Mouse (Mus musculus) G1E (cell line): Measurements from ENCODE around the gene Ccdc78. TPM values are rescaled to one million over a fixed set of nuclear protein-coding genes. Genes with fewer than 3 reads are reported as not detected.
A peak's percentile ranks its signal among the peaks of the same experiment; 100 is the strongest.

Experiments
- ATAC-seq: 2 replicates; pipeline ENCODE4 v1.8.0; 2016; ENCODE audit warnings: mild to moderate bottlenecking; ENCODE audit not compliant: insufficient number of reproducible peaks, poor library complexity, low FRiP score, severe bottlenecking; ENCODE audit errors: extremely low read depth
- DNase-seq: peaks from one replicate; pipeline ENCODE4 v3.0.0; 2012; ENCODE audit warnings: low spot score
- H3K27me3 ChIP-seq: 2 replicates; pipeline ENCODE4 v1.6.1; 2012; ENCODE audit warnings: mild to moderate bottlenecking, low read length, inconsistent platforms; ENCODE audit not compliant: insufficient read depth
- H3K36me3 ChIP-seq: replicated peaks from 2 replicates; pipeline ENCODE3; 2012; ENCODE audit warnings: mild to moderate bottlenecking, inconsistent platforms
- H3K4me1 ChIP-seq: 2 replicates; pipeline ENCODE4 v1.6.1; 2012; ENCODE audit warnings: low read depth, low read length, inconsistent platforms, mixed read lengths; ENCODE audit not compliant: insufficient read depth
- H3K4me3 ChIP-seq: 2 replicates; pipeline ENCODE4 v1.5.1; 2012; ENCODE audit warnings: low read depth, mild to moderate bottlenecking, inconsistent platforms, low read length, moderate library complexity, mixed read lengths
- H3K9me3 ChIP-seq: replicated peaks from 2 replicates; pipeline ENCODE4 v1.6.1; 2012; ENCODE audit warnings: inconsistent platforms
- CTCF ChIP-seq: IDR thresholded peaks from 2 replicates; pipeline ENCODE4 v1.5.1; 2012; ENCODE audit warnings: low read depth, low read length, inconsistent platforms, mixed read lengths
- GATA1 ChIP-seq: IDR thresholded peaks from 2 replicates; pipeline ENCODE4 v1.6.1; 2012; ENCODE audit warnings: borderline replicate concordance, low read length, inconsistent platforms, mixed read lengths
- GATA2 ChIP-seq: IDR thresholded peaks from 2 replicates; pipeline ENCODE4 v1.6.1; 2012; ENCODE audit warnings: low read depth, low read length, inconsistent platforms, borderline replicate concordance
- POLR2AphosphoS5 ChIP-seq: IDR thresholded peaks from 2 replicates; pipeline ENCODE4 v1.6.1; 2012; ENCODE audit warnings: low read depth, low read length, inconsistent platforms; ENCODE audit not compliant: insufficient replicate concordance
- TAL1 ChIP-seq: conservative IDR thresholded peaks from 2 replicates; pipeline ENCODE4 v1.6.1; 2012; ENCODE audit warnings: low read depth, low read length, inconsistent platforms, mixed read lengths
- polyA plus RNA-seq: library from polyadenylated mRNA; stranded (reverse); fragments of >175 nt; gene quantifications from 2 replicates; pipeline ENCODE4 v1.2.3, GENCODE M21; 2012
- total RNA-seq, 2 experiments: library from RNA; stranded (forward) in 1 of 2; stranded (reverse) in 1 of 2; fragments of 200-1000 nt in 1 of 2; fragments of >200 nt in 1 of 2; fragmentation: Nextera tagmentation in 1 of 2; gene quantifications; 2 replicates each; pipeline ENCODE4 v1.2.3; 2014 to 2017

The Ccdc78 gene
- total and polyA plus RNA-seq, 3 experiments = 0.05 to 0.22 TPM; not detected in 1

DNA sequence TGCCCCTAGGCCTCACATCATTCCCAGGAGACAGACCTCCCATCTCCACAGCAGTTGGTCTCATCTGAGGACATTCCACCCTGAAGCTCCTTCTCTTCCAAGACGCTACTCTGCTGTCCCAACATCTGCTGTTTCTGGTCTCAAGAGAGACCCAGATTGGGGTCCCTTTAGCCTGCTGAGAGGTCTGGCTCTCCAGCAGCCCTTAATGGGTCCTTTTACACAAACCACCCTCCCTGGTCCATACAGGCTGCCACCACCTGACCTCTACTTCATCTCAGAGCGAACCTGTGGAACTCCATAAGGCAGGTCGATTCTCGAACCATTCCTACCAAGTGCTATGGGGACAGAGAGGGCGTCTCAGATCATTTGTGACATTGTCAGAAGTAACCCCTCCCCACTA, 21.6 kb downstream of the Ccdc78 start:
- H3K4me3 ChIP-seq = no peak overlapping the region
- ATAC-seq (no peak), DNase-seq (no peak)
- H3K9me3 ChIP-seq = 0 out of 2 replicates have a peak, but pooled peaks cover 5% of the 10 kb centered on the region
- TF ChIP-seq POLR2AphosphoS5 = no peak
- TF ChIP-seq CTCF = no peak
- TF ChIP-seq GATA2 = no peak
- TF ChIP-seq TAL1 = no peak
- TF ChIP-seq GATA1 = no peak
- H3K4me1 ChIP-seq = peaks cover 5% of the 10 kb centered on the region; the same call in 1 of the 2 replicates
- peaks cover 46% of the 10 kb centered on the region for H3K27me3 ChIP-seq
- no peaks in the 10 kb centered on the region for H3K36me3 ChIP-seq

DNA sequence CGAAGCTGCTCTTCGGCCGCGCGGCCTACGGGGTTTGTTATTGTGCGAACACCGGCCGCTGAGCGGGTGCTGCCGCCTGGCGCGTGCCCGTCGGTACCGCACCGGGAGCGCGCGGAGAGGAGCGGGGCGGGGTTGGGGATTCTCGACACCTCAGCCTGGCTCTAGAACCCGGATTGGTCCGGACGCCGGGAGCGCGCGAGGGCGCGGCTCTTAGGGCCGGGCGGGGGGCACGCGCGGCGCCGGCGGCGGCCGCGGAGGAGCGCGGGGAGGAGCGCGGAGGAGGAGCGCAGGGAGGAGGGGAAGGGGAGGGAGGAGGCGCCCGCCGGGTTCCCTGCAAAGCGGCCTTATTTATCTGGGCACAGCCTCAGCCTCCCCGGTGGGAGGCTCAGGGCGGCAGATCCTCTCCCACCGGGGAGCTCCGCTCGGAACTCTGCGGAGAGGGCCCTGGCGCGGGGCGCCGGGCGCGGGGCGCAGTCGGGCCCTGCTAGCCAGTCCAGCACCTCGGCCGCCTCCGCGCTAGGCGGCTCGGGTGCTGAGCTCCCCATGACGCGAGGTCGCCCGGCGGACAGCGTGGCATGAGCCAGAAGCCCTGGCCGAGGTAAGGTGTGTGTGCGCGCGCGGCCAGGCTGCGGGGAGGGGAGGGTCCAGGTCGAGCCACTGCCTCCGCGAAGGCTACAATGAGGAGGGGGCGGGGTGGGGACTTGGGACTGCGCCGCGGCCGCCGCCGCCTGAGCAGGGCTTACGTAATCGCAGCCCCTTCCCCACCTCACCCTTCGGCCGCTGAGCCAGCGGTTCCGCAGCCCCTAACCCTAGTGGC, 22.6 kb downstream of the Ccdc78 start, which contains the start of gene Fbxl16:
Gene Fbxl16 (plus strand): TSS at position 297 of the 817 bp plus-strand sequence.
- Histone ChIP-seq H3K4me3 (no peak within 1 kb of the TSS), H3K36me3 (no peaks in the 10 kb centered on the region), H3K27me3 (peaks cover 46% of the 10 kb centered on the region), H3K4me1 (peaks cover 5% of the 10 kb centered on the region; the same call in 1 of the 2 replicates), H3K9me3 (0 out of 2 replicates have a peak, but pooled peaks cover 5% of the 10 kb centered on the region)
- DNase-seq = no peak
- no peak for TF ChIP-seq GATA1
- no peak for TF ChIP-seq GATA2
- no peak for TF ChIP-seq CTCF
- TF ChIP-seq TAL1 = no peak
- TF ChIP-seq POLR2AphosphoS5 = no peak
- no peak for ATAC-seq

DNA sequence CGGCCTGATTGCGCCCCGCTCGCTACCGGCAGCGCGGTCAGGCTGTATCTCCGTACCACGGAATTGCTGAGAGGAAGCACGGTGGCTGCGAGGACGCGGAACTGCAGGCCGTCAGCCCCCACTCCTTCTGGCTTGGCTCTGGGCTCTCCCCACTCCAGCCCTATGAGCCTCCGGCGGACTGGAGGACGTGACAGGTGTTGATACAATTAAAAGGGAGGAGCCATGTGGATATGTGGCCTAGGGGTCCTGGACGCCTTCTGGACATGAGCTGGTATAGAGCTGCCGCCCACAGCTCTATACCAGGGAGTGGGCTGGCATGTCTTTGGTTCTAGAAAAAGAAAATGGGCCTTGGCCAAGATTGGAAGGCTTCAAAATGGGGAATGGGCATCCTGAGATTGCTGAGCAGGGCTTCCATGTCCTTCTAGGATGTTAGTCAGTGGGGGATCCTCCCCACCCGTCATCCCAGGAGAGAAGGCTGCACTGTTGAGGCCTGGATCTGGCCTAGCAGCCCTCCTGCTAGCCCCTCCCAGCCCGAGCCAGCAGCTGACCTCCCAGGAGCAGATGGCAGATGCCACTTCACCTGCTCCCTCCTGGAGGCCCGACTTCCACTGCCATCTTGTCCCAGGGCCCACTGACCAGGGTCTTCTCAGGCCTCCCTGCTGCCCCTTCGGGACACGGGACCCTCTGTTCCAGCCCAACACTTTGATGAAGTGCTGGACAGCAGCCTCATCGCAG, 23.4 kb downstream of the Ccdc78 start:
- Histone ChIP-seq H3K27me3 (peaks cover 46% of the 10 kb centered on the region), H3K36me3 (no peaks in the 10 kb centered on the region), H3K4me3 (no peak overlapping the region), H3K9me3 (0 out of 2 replicates have a peak, but pooled peaks cover 5% of the 10 kb centered on the region), H3K4me1 (peaks cover 5% of the 10 kb centered on the region; the same call in 1 of the 2 replicates)
- TF ChIP-seq TAL1 (no peak), POLR2AphosphoS5 (no peak), GATA2 (no peak), GATA1 (no peak), CTCF (no peak)
- no peak for ATAC-seq
- no peak for DNase-seq

DNA sequence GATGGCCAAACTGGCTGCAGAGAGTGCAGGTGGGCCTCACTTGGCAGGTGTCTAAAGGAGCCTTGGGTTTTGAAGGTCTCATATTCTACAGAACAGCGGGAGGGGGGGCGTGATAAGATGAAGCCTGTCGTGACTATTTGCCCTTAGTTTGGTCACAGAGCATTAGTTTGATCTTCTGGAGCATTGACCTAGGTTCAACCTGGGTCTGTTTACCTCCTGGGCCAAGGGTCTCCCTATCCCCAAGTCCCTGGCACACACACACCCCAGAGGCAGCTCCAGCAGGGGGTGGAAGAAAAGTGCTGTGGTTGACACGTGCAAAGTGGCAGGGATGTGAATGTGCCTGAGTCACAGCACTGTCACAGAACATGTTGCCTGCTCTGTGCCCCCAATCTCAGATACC, 24.5 kb downstream of the Ccdc78 start:
- no peak overlapping the region for H3K4me3 ChIP-seq
- ATAC-seq = no peak
- peaks cover 51% of the 10 kb centered on the region for H3K27me3 ChIP-seq
- peaks cover 5% of the 10 kb centered on the region; the same call in 1 of the 2 replicates for H3K4me1 ChIP-seq
- H3K9me3 ChIP-seq = 0 out of 2 replicates have a peak, but pooled peaks cover 5% of the 10 kb centered on the region
- H3K36me3 ChIP-seq = no peaks in the 10 kb centered on the region
- TF ChIP-seq POLR2AphosphoS5 = no peak
- no peak for DNase-seq

DNA sequence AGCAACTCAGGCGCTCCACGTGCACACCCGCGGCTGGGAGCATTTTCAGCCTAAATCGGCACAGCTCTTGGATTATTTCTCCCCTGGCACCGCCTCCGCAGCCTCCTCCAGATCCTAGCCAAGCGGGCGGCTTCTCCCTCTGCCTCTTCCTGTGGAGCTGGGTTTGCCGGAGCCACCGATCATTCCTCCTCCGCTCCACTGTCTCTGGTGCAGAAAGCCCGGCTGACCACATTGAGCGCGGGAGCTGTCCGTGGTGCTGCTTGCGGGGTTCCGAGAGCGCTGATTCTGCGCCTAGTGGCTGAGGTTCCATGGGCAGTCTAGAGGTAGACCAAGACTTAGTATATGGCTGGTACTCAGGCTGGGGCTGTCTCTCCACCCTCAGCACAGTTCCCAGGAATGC, 27.1 kb downstream of the Ccdc78 start:
- DNase-seq (peak; percentile 54), ATAC-seq (no peak)
- Histone ChIP-seq H3K9me3 (0 out of 2 replicates have a peak, but pooled peaks cover 5% of the 10 kb centered on the region), H3K4me1 (peaks cover 5% of the 10 kb centered on the region; the same call in 1 of the 2 replicates), H3K4me3 (no peak overlapping the region), H3K36me3 (no peaks in the 10 kb centered on the region), H3K27me3 (peaks cover 64% of the 10 kb centered on the region)
- no peak for TF ChIP-seq GATA2

DNA sequence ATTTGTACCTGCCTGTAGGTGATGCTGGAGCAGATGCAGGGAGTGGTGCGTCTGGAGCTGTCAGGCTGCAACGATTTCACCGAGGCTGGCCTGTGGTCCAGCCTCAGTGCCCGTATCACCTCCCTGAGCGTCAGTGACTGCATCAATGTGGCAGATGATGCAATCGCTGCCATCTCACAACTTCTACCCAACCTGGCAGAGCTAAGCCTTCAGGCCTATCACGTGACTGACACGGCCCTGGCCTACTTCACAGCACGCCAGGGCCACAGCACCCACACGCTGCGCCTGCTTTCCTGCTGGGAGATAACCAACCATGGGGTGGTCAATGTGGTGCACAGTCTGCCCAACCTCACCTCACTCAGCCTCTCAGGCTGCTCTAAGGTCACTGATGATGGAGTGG, 31.3 kb downstream of the Ccdc78 start:
- H3K36me3 ChIP-seq = no peaks in the 10 kb centered on the region
- ATAC-seq (no peak), DNase-seq (no peak)
- no peak for TF ChIP-seq TAL1
- TF ChIP-seq GATA2 = no peak
- no peak for TF ChIP-seq POLR2AphosphoS5
- no peak for TF ChIP-seq CTCF
- peaks cover 50% of the 10 kb centered on the region for H3K27me3 ChIP-seq
- no peak overlapping the region for H3K4me3 ChIP-seq
- peaks cover 12% of the 10 kb centered on the region for H3K4me1 ChIP-seq
- no peaks in the 10 kb centered on the region for H3K9me3 ChIP-seq
